Mouse (Mus musculus): ENCODE measurements at regions not wholly inside any gene's neighbourhood (a gene's known extent, or its start where the extent isn't known, plus 50 kb on each side); places are given as distances from the start of the nearest gene placed in this dataset.
"Not testable (repeated sequence)": the region's sequence is repeated elsewhere in the genome, so short reads cannot be mapped to it uniquely, and the experiment has no call there.

GRCm38 (mm10) chr12:32122915-32123314, 61.8 kb upstream of the Prkar2b start:
- DNase-seq (ENCODE audit: low read depth, low spot score) = no peak

GRCm38 (mm10) chr12:32122007-32122406, 60.9 kb upstream of the Prkar2b start:
- DNase-seq (ENCODE audit: low read depth, low spot score) = not testable (repeated sequence)

GRCm38 (mm10) chr12:32112691-32113090, 51.6 kb upstream of the Prkar2b start:
- no peak for DNase-seq (ENCODE audit: low read depth, low spot score)

GRCm38 (mm10) chr12:32111508-32112119, 50.5 kb upstream of the Prkar2b start:
- peak; percentile 28 for DNase-seq (ENCODE audit: low read depth, low spot score)

- peak; percentile 66 for DNase-seq (ENCODE audit: low read depth, low spot score)
Measured at GRCm38 (mm10) chr12:32110903-32111302, 49.8 kb upstream of the Prkar2b start.

Measured in mesoderm, embryonic 11.5 days (tissue).